Mouse (Mus musculus): Measurements from ENCODE around the gene Trim39.
"Not testable (repeated sequence)": the region's sequence is repeated elsewhere in the genome, so short reads cannot be mapped to it uniquely, and the experiment has no call there.

Trim39 gene

DNA sequence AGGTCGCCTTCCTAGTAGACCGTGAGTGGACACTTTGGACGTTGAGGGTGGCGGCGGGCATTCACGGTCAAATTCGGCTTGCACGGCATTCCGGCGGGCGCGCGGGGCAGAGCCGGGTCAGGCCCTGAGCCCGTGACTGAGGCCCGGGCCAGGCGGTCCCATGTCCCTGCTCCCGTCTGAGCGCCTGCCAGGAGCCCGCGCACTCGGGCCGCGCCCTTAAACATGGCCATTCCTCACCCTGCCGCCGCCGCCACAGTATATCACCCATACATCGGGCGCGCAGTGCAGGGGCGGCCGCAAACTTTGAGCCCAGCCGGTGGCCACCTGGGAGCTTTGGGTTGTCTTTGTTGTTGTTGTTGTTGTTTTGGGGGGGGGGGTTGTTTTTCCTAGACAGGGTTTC lies 23.2 kb downstream of the Trim39 start:
- DNase-seq (ENCODE audit: low spot score in 2 of 2): no peak

DNA sequence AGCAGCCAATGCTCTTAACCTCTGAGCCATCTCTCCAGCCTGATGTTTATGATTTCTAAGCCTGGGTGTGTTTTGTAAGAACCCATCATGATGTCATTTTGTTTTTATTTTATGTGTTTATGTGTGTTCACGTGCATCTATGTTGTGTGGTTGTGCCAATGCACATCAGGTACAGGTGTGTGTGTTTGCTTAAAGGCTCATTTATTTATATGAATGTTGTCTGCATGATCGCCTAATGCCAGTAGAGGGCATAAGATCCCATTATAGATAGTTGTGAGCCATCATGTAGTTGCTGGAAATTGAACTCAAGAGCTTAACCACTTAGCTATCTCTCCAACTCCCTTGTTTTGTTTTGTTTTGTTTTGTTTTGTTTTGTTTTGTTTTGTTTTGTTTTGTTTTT lies 26.3 kb downstream of the Trim39 start:
- no peak for DNase-seq (ENCODE audit: low spot score in 2 of 2)

DNA sequence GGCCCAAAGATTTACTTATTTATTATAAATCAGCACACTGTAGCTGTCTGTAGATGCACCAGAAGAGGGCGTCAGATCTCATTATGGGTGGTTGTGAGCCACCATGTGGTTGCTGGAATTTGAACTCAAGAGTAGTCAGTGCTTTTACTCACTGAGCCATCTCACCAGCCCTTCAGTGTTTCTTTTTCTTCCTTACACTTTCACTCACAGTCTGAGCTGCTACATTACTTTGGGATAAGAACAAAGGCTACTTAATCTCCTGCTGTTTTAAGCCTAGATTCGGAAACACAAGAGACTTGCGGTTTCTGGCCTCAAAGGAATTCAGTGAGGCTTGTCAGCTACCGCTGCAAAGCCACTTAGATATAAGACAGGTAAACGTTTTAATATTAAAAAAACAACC lies 28.0 kb downstream of the Trim39 start:
- DNase-seq (ENCODE audit: low spot score in 2 of 2): no peak

DNA sequence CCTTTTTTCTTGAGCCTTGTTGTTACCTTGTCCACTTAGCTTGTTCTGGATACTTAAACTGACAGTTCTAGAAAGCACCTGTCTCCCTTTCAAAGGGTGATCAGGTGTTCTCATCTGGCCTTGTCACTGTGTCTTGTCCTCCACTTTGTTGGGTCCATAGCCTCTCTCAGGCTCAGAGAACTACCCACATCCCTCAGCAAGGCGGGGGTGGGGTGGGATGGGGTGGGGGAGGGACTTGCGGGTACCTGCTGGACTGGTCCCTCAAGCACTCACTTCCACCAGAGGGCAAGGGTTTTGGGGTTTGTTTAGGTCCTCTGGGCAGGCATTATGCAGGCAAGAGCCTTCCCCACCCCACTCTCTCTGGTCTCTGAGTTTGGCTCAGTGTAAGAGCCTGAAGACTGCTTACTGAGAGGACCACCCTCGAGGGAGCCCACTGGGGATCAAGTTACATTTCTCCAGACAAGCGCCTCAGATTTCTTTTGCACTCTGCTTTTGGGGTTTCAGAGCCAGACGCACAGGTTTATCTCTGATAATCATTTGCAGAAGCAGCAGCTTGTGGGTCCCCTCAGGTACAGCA lies 31.3 kb downstream of the Trim39 start:
- no peak for DNase-seq (ENCODE audit: low spot score in 2 of 2)

DNA sequence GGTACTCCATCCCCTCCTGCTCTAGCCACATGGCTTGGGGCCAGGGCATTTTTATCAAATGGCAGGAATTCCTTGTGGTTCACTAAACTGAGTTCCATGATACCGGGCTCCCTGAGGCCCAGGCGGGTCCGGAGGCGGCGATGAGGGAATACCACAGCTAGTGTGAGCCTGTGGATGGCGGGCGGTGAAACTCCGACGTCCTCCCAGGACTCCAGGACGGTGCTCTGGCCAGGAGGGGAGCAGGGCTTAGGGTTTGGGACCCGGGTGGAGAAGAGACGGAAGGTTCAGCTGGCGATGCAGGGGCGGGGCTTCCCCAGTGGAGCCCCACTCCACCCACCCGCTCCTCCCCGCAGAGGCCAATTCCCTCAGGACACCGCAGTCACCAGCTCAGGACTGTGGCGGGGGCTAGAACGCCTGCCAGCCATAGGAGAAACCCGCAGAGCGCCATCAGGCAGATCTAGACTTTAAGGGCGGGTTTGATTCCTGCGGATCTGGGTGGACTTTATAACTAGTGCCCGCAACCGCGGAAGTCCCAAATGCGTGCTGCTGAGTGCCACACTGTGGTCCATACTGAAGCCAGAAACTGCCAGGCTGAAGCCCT lies 34.6 kb downstream of the Trim39 start:
- no peak for DNase-seq (ENCODE audit: low spot score in 2 of 2)

DNA sequence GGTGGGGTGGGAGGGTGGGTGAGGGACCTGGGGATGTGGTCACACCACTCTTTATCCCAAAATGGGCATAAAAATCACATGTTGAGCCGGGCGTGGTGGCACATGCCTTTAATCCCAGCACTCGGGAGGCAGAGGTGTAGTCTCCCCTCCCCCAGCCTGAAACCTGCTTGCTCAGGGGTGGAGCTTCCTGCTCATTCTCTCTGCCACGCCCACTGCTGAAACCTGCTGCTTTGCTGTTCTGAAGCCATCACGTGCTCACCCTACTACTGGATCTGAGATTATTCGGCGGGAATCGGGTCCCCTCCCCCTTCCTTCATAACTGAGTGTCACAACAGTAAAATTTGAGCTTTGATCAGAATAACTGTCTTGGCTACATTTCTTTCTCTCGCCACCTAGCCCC lies 36.7 kb downstream of the Trim39 start:
- DNase-seq (ENCODE audit: low spot score in 2 of 2): not testable (repeated sequence)

DNA sequence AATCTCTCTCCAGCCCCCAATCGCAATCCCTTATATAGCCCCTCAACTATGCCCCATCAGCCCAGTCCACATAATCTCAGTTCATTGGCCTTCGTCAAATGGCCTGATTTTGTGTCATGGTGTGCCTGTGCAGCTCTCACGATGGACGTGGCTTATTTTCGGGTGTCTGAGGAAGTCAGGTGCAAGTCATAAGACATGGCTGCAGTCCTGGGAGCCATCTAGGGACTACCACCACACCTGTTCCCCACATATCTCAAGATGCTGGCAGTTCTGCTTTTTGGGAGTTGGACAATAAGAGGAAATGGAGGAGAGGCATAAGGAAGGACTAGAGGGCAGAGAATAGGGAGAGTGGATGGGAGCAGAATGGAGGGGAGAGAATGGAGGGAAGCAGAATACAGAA lies 38.5 kb downstream of the Trim39 start:
- DNase-seq (ENCODE audit: low spot score in 2 of 2): no peak

DNA sequence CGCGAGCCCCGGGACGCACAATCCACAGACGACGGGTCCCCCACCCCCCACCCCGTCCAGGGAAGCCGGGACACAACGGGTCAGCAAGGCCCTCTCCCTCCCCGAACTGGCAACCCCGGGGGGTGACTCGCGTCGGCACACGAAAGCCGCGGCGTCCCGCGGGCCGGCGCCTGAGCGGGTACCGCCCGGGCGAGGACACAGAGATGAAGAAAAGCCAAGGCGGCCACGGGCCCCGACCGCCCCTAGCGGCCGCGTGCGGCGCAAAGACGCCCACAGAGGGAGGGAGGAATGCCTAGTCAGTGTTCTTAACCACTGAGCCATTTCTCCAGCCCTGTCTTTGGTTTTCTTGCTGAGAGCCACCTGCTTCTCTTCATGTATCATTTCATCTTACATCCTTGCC lies 40.7 kb downstream of the Trim39 start:
- peak; percentile 21 to 59 for DNase-seq (ENCODE audit: low spot score in 2 of 2)

DNA sequence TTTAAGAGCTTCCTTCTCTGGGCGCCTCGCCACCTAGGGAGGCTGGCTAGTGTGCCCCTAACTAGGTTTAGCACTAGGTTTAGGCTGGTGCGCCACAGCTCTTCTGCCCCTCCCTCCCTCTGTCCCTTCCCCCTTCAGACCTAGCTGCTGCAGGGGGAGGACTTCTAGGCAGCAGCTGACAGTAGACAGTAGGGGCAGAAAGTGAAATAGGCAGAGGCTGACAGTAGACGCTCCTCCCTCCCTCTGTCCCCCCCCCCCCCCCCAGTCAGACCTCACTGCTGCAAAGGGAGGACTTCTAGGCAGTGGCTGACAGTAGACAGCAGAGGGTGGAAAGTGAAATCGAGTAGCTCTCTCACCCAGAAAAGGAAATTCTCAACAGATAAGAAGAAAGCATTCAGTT lies 43.0 kb downstream of the Trim39 start:
- no peak for DNase-seq (ENCODE audit: low spot score in 2 of 2)

DNA sequence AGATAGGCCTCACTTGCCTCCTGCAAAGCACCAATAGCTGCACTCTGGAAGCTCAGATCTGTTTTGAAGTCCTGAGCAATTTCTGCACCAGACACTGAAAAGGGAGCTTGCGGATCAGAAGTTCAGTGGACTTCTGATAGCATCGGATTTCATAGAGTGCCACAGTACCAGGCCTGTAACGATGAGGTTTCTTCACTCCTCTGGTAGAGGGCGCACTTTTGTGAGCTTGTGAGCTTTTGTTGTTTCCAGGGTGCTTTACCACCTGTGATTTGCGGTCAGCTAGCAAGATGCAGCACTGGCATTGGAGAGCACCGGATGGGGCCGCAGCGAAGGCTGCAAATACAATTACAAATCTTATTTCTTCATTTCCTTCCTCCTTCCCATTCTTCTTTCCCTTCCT lies 45.1 kb downstream of the Trim39 start:
- DNase-seq (ENCODE audit: low spot score in 2 of 2): no peak

DNA sequence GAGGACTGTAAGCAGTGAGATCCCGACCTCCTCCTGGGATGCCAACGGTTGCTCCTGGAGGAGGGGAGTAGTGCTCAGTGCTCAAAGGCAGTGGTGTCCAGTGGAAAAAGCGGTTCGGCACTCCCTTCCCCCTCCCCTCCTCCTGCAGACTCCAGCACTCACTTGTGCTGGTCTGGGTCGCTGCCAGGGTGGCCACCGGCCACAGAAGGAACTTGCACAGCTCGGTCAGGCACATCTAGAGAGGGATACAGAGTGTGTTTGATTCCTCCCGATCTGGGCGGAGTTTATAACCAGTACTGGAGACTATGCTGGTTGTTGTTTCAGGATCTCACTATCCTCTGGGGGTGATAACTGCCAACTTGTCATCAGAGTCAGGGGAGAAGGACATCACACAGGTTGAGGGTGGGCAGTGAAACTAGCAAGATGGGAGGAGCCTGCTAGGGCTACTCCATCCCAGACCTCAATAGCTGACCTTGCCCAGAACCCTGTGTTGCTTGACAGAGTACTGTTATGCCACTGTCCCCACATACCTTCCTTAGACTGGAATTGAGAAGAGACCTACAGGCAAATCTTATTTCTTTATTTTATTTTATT lies 46.7 kb downstream of the Trim39 start:
- DNase-seq (ENCODE audit: low spot score in 2 of 2): no peak

DNA sequence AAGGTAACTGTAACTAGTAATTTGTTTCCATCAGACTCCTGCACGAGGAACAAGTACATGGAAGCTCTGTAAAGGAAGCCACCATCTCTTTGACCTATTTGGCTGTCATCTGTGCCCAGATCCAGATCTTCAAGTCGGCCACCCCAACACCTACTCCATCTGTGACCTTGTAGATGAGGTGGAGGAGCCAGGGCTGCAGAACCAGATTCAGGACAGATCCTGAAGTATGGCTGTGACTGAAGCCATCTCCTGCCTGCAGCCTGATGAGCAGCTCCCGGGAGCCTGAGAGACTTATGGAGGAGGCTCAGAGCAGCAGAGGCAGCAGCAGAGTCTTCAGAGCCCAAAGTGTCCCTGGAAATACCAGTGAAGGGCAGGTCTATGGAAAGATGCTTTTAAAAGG lies 47.6 kb downstream of the Trim39 start:
- no peak for DNase-seq (ENCODE audit: low spot score in 2 of 2)

DNA sequence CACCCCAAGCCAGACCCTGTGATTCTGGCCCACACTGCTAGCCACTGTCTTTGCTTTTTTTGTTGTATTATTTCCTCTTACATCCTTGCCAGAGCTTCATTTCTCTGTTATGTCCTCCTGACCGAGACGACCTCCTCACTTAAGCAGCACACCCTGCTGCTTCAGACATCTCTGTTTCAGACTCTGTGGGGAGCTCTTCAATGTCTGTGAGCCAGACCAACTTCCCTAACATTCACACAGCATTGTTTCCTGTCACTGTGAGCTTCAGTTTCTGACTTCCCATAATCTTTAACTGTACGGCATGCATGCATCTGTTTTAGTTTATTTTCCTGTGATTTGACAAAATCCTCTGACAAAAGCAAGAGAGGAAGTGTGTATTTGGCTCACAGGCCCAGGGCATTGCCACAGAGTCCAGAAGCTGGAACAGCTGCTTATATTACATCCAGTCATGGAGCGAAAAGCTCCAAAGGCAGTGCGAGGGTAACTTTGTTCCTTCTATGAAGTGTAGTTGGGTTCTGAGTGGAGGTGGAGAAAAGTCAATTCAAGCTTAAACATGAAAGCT lies 53.4 kb downstream of the Trim39 start:
- DNase-seq (ENCODE audit: low spot score in 2 of 2): no peak

DNA sequence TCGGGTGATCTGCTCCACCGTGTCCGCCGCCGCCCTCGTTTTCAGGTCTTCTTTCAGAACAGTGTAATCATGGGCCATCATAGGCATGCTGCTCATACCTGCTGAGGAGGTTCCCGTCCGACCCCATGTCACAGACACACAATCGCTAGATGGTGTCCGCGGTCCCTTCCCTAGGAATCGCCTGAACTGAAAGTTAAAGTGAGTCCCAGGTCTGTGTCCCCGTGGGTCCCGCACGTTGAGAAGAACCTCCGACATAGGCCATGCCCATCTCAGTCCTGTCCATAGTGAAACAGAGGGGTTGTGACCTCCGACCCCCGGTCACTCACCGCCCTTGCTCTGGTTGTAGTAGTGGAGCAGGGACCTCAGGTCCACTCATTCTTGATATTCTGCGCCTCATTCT lies 56.5 kb downstream of the Trim39 start:
- no peak for DNase-seq (ENCODE audit: low spot score in 2 of 2)

Measured in frontal cortex, postnatal 10 days (tissue).